Mouse (Mus musculus) megakaryocyte, adult 5-6 weeks (primary cell): Measurements from ENCODE around the gene Hmgcl. TPM values are rescaled to one million over a fixed set of nuclear protein-coding genes. Genes with fewer than 3 reads are reported as not detected.

Experiments used
- ATAC-seq: 2 replicates; pipeline ENCODE4 v1.8.0; 2016; ENCODE audit warnings: mild to moderate bottlenecking, inconsistent platforms; ENCODE audit not compliant: poor library complexity, severe bottlenecking
- total RNA-seq, 2 experiments: library from RNA; stranded (forward) in 1 of 2; stranded (reverse) in 1 of 2; fragments of 153-499, 151-499 nt in 1 of 2; fragments of 221-1000, 200-1000 nt in 1 of 2; gene quantifications; 2 replicates each; pipeline versions ENCODE4 v1.2.3 to v1.2.4; 2015 to 2017

Hmgcl gene
- 60.7 and 76.8 TPM in 2 replicates for total RNA-seq (2015)
- 54.9 and 60.4 TPM in 2 replicates for total RNA-seq (2017)

GRCm38 (mm10) chr4:135946278-135946658 is at the start of gene Hmgcl:
TSS of gene Hmgcl (plus strand) at chr4:135946448.
- peak; percentile 93 for ATAC-seq

DNA sequence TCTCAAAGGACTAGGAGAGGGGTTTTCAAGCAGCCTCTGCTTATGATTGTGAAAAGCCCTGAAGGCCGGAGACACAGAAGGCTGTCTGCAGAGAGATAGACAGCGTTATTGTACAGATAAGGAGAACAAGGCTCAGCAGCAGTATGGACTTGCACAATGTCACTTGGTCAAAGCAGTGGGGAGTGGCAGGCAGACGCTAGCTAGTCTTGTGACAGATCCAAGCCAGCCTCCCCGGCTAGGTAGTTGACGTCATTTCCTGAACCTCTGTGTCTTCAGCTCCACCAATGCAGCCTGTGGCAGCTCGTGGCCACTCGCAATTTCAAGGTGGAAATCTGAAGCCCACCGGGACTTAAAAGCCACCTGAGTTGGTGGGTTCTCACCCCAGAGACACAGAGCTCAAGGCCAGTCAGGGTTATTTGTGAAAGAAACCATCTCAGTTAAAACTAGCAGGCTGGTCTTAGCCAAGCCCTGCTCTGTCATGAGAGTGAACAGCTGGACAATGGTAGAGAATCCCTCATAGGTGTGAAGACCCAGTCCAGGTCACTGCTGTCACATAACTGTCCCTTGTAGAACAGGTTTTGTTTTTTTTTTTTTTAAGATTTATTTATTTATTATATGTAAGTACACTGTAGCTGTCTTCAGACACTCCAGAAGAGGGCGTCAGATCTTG is 47.7 kb upstream of the Hmgcl start:
- peak; percentile 84 for ATAC-seq

GRCm38 (mm10) chr4:135899050-135899448 is 47.2 kb upstream of the Hmgcl start:
- ATAC-seq, result peak; percentile 72

- ATAC-seq, result no peak
Observed at GRCm38 (mm10) chr4:135900008-135900407, 46.2 kb upstream of the Hmgcl start.

GRCm38 (mm10) chr4:135902606-135903242 is 43.5 kb upstream of the Hmgcl start:
- no peak for ATAC-seq

GRCm38 (mm10) chr4:135904810-135905209 is 41.4 kb upstream of the Hmgcl start:
- ATAC-seq, result no peak

DNA sequence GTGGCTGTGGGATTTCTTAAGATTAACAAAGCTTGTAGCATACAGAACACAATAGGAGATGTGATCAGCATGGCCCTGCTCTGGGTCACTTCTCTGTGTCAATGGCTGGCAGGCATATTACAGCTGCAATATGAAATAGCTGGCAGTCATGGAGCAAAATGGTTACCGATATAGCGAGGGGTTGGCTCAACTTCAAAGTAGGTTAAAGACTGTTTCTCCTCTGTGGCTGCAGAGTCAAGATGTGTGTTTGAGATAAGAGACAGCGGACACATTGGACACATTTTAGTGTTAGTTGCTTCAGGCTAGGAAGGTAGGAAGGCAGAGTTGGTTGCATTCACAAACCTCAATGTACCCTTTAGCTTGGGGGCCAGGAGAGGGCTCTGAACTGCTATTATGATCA is 39.6 kb upstream of the Hmgcl start:
- ATAC-seq, result no peak

DNA sequence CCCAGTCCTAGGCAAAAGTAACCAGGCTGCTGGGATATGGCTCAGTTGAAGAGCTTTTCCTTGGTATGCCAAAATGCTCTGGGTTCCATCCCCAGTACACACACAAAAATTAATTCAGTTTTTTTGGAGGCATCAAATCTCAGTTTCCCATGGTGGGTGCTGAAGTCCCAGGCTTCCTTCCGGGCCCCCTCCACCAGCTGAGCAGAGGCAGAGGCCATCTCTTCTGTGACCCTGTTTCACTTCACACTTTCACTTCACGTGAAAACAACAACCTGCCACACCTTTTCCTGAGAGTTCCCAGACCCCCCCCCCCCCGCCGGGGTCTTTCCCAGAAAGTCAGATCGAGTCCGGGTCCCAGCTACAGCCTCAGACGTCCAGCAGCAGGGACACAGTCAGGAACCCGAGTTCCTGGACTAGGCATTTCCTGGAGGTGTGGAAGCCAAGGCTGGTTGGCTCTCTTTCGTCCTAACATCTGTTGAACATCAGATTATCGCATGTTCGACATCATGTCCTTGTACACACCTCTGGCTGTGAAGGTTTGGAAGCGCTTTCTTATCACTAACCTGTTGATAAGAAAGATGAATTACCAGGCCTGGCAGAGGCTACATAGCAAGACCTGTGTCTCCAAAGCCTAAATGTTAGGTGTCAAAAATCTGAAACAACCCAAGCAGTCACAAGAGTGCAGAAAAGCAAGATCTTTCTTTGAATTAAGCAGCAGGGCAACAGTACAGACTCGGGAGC is 36.8 kb upstream of the Hmgcl start:
- ATAC-seq, result no peak

DNA sequence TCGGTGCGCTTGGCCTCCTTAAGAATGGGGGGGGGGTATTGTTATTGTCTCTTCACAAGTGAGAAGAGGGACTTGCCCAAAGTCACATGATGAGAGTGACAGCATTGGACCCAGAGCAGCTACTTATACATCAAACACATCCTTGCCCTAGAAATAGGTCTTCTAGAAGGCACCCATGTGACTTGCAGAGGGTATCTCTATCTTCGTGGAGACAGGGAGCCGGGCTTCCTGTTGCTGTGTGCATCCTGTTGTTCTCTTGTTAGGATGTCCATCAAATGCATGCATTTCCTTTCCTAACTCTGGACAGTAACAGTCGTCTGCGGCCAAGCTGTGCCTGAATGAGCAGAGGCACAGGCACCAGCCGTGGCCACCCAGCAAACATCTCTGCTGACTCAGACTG is 34.7 kb upstream of the Hmgcl start:
- ATAC-seq, result no peak

GRCm38 (mm10) chr4:135912164-135912563 is 34.1 kb upstream of the Hmgcl start:
- ATAC-seq, result no peak

- ATAC-seq, result no peak
Observed at GRCm38 (mm10) chr4:135912835-135913234, 33.4 kb upstream of the Hmgcl start.

- ATAC-seq, result no peak
Observed at GRCm38 (mm10) chr4:135913433-135913832, 32.8 kb upstream of the Hmgcl start.

GRCm38 (mm10) chr4:135918635-135919279 is 27.5 kb upstream of the Hmgcl start:
- ATAC-seq, result peak; percentile 68

GRCm38 (mm10) chr4:135919280-135919639 is 27.0 kb upstream of the Hmgcl start:
- ATAC-seq, result peak; percentile 14; the same call in 1 of the 2 replicates

DNA sequence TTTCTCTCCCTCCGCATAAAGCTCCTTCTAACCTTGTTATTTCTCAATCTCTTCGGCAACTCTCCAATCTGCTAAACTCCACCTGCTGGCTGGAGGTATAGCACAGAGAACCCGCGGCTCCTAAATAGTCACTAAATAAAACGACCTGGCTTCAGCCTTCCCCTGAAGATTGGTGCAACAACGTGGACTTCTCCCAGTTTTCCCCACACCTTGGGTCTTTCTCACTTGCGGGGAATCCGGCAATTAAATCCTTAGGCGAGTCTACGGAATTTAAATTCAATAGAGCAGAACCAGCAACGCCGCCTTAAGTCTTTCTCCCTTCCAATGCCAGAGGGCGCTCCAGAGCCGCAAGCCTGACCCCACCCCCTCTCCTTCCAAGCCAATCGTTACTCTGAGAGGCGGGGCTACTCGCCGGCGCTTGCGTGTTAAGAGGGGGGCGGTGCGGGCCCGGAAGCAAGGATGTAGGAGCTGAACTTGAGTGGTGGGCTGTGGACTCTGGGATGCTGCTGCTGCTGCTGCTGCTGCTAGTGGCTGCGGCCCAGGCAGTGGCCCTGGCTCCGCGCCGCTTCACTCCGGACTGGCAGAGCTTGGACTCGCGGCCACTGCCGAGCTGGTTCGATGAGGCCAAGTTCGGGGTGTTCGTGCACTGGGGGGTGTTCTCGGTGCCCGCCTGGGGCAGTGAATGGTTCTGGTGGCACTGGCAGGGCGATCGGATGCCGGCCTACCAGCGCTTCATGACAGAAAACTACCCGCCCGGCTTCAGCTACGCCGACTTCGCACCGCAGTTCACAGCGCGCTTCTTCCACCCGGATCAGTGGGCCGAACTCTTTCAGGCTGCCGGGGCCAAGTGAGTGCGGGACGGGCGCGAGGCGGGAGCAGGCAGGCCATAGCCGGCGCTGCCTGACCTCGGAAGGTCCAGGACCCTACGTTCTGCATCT is 25.7 kb upstream of the Hmgcl start, which contains the start of gene Fuca1:
Fuca1 (plus strand) TSS at position 432 of the 938 bp plus-strand sequence.
- ATAC-seq, result peak; percentile 88

DNA sequence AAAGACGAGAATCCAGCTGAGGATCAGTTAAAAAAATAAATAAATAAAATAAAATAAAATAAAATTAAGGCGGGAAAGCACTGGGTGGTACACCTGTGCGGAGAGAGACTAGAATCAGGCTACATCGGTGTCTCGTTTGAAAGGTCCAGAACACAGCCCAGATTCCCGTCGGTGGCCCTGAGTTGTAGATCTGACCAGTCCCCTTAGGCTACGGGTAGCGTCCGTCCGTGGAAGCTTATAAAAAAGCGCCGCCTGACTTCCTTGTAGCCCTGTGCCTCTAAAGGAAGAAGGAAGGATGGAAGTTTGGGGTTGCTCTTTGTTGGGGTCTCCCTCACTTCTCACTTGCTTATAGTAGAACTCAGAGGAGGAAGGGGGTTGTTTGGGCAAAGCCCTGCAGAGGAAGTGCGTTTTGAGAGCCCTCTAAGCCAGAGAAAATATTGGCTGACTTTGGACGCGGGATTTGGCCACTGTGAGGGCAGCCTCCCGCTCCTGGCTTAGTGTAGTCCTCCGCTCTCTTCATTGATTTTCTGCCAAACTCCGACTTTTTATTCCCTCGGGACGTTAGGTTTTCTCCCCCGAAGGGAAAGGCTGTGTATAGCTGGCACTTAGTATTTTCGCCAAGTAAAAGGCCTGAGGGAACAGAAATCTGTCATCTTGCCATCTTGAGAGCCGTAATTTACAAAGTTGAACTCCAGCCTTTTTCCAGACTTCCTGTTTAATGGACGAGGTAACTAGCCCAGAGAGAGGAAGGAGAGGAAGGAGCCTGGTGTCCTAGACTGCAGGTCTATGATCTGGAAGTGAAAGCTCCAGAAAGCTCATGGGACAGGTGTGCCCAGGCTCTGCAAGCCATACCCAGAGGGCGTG is 24.8 kb upstream of the Hmgcl start:
- no peak for ATAC-seq

GRCm38 (mm10) chr4:135922190-135922589 is 24.1 kb upstream of the Hmgcl start:
- no peak for ATAC-seq

GRCm38 (mm10) chr4:135924418-135924817 is 21.8 kb upstream of the Hmgcl start:
- ATAC-seq, result no peak

DNA sequence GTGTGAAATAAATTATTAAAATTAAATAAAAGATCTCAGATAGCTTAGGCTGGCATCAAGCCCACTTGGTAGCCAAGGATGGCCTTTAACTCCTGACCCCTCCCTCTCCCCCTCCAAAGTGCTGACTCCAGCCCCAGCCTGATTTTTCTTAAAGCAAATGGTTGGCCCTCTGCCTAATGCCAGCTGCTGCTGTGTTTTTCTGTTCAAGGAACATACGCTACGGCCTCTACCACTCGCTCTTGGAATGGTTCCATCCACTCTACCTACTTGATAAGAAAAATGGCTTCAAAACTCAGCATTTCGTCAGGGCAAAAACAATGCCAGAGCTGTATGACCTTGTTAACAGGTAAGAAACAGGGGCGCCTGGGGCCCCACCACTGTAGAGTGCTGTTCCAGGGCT is 20.9 kb upstream of the Hmgcl start:
- ATAC-seq, result no peak
